In genomic region chr10:31354886-31355461, GRCm38 (mm10) we compare ENCODE assay signal across 20 mouse cellular contexts.
"Had no signal": no experiment of that assay in that cellular context is flagged by ENCODE, and none has a peak within 500 bp of the region (broad histone marks: within the 10 kb centered on the region; RNA-seq: fewer than 3 reads in every experiment).

No protein-coding gene starts in this region.

- H3K4me3 ChIP-seq: kidney, embryonic 15.5 days; limb, embryonic 10.5 days; limb, embryonic 13.5 days; liver, embryonic 12.5 days; liver, embryonic 15.5 days; lung, embryonic 15.5 days; megakaryocyte, embryonic 14.5 days; midbrain, embryonic 10.5 days; midbrain, embryonic 13.5 days; myocyte had no signal

- H3K4me2 ChIP-seq: kidney, embryonic 15.5 days; limb, embryonic 13.5 days; liver, embryonic 12.5 days; liver, embryonic 15.5 days; lung, embryonic 15.5 days; midbrain, embryonic 13.5 days had no signal

- ATAC-seq: liver, embryonic 12.5 days; midbrain, embryonic 13.5 days; midbrain, embryonic 16.5 days had no signal

- DNase-seq: kidney, adult 8-10 months; kidney, postnatal 10 days; kidney, postnatal 4 days; liver; lung, adult 18-20 months; lung, postnatal 10 days; lung, postnatal 36 days; thymus, adult 18-20 months; thymus, postnatal 36 days had no signal

- H3K4me1 ChIP-seq: kidney, embryonic 15.5 days; limb, embryonic 10.5 days; limb, embryonic 13.5 days; liver, embryonic 15.5 days; lung, embryonic 15.5 days; midbrain, embryonic 10.5 days; midbrain, embryonic 13.5 days had no signal

- H3K27me3 ChIP-seq: kidney, embryonic 15.5 days; limb, embryonic 13.5 days; liver, embryonic 12.5 days; liver, embryonic 15.5 days; lung, embryonic 15.5 days; megakaryocyte, embryonic 14.5 days; midbrain, embryonic 13.5 days had no signal

- H3K36me3 ChIP-seq: kidney, embryonic 15.5 days; limb, embryonic 10.5 days; limb, embryonic 13.5 days; liver, embryonic 12.5 days; liver, embryonic 15.5 days; lung, embryonic 15.5 days; midbrain, embryonic 10.5 days; midbrain, embryonic 13.5 days had no signal

- H3K9ac ChIP-seq: kidney, embryonic 15.5 days; limb, embryonic 13.5 days; liver, embryonic 12.5 days; liver, embryonic 15.5 days; lung, embryonic 15.5 days; midbrain, embryonic 13.5 days had no signal

- H3K27ac ChIP-seq: kidney, embryonic 15.5 days; limb, embryonic 10.5 days; limb, embryonic 13.5 days; liver, embryonic 12.5 days; liver, embryonic 15.5 days; lung, embryonic 15.5 days; midbrain, embryonic 10.5 days; midbrain, embryonic 13.5 days had no signal

- H3K9me3 ChIP-seq: kidney, embryonic 15.5 days; limb, embryonic 10.5 days; liver, embryonic 12.5 days; liver, embryonic 15.5 days; lung, embryonic 15.5 days; megakaryocyte, embryonic 14.5 days; midbrain, embryonic 10.5 days; midbrain, embryonic 13.5 days had no signal
